Mouse (Mus musculus): ENCODE data around the gene Mrto4. TPM values are rescaled to one million over a fixed set of nuclear protein-coding genes. Genes with fewer than 3 reads are reported as not detected.

The Mrto4 gene
- total RNA-seq (2023) = 10 to 100 TPM; 30.6 to 32.1 TPM

DNA sequence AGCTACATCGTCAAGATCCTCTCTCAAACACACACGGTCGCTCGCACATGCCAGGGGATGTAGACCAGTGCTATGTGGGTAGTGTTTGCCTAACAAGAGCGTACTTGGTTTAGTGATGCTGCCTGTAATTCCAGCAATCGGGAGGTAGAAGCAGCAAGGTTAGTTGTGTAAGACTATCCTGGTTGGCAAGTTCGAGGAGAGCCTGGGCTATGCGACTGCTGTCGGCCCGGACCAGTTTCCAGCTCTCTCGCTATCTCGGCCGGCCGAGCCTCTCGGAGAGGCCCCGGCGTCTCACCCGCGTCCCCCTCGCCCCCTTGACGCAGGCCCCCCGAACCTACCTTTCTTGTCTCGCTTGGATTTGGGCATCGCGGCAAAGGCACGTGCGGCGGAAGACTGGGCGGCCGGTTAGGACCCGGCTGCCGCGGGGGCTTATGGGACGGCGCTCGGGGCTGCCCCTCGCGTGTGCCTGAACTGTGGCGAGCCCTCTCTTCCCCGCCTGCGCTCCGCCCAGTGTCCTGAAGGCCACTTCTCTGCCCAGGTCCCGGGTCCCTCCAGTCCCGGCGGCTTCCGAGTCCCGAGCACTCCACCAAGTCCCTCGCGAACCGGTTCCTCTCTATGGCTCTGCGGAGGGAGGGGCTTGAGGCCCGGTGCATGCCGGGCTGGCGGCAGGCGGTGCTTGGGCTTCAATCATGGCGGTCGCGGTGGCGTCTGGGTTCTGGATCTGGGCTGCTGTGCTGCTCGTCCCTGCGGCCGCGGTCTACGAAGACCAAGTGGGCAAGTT lies at the start of gene Mrto4, which contains the start of the genes Emc1 and Ubr4:
Gene Mrto4 (minus strand): TSS at position 646 of the 781 bp plus-strand sequence.
Gene Emc1 (plus strand): TSS at position 657 of the 781 bp plus-strand sequence.
Gene Ubr4 (plus strand): TSS at position 679 of the 781 bp plus-strand sequence.

GRCm38 (mm10) chr4:139310171-139310898 lies 42.0 kb downstream of the Mrto4 start, which contains the start of the genes Pqlc2 and Akr7a5:
Gene Pqlc2 (minus strand): TSS chr4:139310708.
Gene Akr7a5 (plus strand): TSS chr4:139310744.

Other genes starting within 250 kb of the Mrto4 start
- 100 to 1,000 TPM; 102 to 108 TPM for gene Minos1, start 221.5 kb downstream of the Mrto4 start, total RNA-seq (2023)
- gene Capzb, start 159.7 kb downstream of the Mrto4 start, total RNA-seq (2023) = 100 to 1,000 TPM; 593 to 594 TPM
- 1 to 10 TPM; 5.6 to 9.2 TPM for gene Pqlc2, start 41.9 kb downstream of the Mrto4 start, total RNA-seq (2023)
- gene Akr7a5, start 41.8 kb downstream of the Mrto4 start, total RNA-seq (2023) = 1 to 10 TPM; 5.9 to 7.9 TPM
- 10 to 100 TPM; 22.7 to 26.4 TPM for gene Emc1, start within 50 bp of the Mrto4 start, total RNA-seq (2023)
- 100 to 1,000 TPM; 126 to 141 TPM for gene Ubr4, start within 50 bp of the Mrto4 start, total RNA-seq (2023)
- 1 to 10 TPM; 2.5 to 2.6 TPM for gene Iffo2, start 178.0 kb upstream of the Mrto4 start, total RNA-seq (2023)

All from neutrophil, adult 83 days (primary cell).